Mouse (Mus musculus) heart, postnatal 0 days (tissue): ENCODE measurements around the gene Pou2f1.

Source experiments
- CTCF ChIP-seq: IDR thresholded peaks from 2 replicates; pipeline ENCODE4 v1.5.1; 2016; ENCODE audit warnings: antibody characterized with exemption, control low read depth, low read depth
- EP300 ChIP-seq: IDR thresholded peaks from 2 replicates; pipeline ENCODE4 v1.6.1; 2016; ENCODE audit warnings: antibody characterized with exemption, low read depth

DNA sequence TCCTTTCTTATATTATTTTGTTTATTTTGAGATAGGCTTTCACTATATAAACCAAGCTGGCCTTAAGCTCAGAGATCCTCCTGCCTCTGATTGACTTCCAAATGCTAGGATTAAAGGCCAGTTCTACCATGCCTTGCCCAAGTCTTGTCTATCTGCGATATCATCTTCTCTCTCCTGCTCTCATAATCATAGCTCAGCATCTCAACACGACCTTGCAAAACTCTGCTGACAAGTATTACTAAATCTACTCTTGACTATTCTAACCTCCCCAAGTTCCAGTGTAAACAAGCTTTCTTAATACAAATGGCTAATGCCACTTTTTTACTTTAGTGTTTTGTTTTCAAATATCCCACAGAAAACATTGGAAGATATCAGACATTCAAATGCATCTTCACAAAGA, 94.3 kb downstream of the Pou2f1 start:
- TF ChIP-seq CTCF (no peak), EP300 (no peak)
